Mouse (Mus musculus) adrenal gland, adult 2 months (tissue): ENCODE measurements at regions not wholly inside any gene's neighbourhood (a gene's known extent, or its start where the extent isn't known, plus 50 kb on each side); places are given as distances from the start of the nearest gene placed in this dataset.
"Not testable (repeated sequence)": the region's sequence is repeated elsewhere in the genome, so short reads cannot be mapped to it uniquely, and the experiment has no call there.

ENCODE experiments used
- DNase-seq: peaks from one replicate; pipeline ENCODE4 v3.0.0; 2021

DNA sequence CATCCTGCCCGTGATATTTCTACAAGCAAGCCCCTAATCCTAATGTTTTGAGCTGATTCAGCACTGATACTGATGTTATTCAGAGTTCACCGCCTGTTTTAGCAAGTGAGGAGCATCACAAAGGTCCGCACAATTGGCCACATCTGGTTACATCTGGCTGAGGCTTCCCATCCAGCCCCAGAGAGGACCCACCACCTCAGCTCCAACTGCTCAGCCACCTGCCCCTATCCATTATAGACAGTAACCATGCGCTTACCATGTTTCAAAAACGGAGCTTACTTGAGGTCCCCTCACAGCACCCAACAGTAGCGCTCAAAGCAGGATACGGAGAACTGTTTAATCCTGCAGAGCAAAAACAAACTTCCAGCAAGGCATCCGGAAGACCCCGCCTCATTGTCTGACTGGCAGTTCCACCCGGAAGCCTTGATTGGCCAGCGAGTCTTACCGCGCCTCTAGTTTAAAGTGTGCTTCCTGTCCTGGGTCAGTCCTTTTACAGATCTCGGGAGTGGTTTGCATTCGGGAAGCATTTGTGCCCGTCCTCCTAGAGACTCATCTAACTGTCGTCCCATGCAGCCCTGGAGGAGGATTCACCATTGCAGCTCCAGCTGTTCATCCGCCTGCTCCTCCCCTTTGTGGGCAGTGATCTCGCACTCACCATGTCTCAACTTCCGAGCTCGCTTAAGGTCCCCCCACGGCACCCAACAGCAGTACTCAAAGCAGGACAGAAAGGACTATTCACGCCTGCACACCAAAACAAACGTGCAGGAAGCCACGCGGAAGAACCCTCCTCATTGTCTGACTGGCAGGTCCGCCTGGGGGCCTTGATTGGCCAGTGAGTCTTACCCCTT is 69.9 kb upstream of the Zfp825 start:
- peak; percentile 90 for DNase-seq

DNA sequence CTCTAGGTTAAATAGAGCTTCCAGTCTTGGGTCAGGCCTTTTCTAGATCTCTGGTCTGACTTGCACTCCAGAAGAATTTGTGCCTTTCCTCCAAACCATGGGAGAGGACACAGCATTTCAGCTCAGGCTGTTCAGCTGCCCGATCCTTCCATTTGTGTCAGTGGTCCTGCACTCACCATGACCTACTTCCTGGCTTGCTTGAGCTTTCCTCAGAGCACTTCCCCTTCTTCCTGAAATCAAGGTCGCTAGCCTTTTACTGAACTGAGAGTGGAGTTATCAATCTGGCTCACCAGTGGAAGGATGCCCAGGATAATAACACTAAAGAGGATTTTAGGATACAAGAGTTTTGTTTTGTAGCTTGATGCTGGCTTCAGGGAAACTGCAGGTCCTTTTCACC is 70.5 kb upstream of the Zfp825 start:
- not testable (repeated sequence) for DNase-seq

DNA sequence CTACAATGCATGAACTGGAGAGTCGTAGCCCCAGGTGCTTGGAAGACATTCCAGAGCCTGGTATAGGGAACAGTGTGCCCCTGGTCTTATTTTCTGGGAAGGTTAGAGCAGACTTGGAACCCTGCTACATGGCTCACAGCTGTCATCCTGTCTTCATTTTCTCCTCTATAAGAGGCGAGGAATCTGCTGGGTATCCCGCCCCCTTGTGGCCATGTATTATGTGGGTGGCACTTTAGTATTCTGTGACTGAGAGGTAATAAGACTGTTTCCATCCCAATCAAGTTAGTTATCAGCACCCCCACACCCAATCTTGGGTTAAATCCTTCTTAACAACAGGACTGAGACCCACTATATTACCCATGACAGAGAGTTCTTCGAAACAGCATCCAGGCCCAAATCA is 69.4 kb upstream of the Erap1 start:
- DNase-seq = peak; percentile 18
